Mouse (Mus musculus): ENCODE data around the gene Zwint. TPM values are rescaled to one million over a fixed set of nuclear protein-coding genes. Genes with fewer than 3 reads are reported as not detected.

Gene Zwint
- polyA plus RNA-seq, 1 experiment from 2014 or later: 188 TPM

DNA sequence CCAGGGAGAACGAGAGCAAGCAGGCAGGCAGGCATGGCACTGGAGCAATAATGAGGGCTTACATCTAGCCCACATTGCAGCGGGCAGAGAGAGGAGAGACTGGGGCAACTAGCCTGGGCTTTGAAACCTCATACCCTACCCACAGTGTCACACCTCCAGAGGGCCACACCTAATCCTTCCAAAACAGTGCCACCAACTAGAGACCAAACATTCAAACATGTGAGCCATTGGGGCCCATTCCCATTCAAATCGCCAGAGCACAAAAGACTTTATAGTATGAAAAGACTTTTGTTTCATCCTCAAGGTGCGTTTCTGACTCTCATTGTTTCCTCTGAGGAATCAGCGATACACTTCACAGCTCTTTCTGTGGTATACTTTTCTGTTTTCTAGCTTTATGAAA lies 4.6 kb downstream of the Zwint start:
- H3K27me3 ChIP-seq (ENCODE audit: control insufficient read depth, insufficient read depth, low read length): no peaks in the 10 kb centered on the region
- WGBS: 92% methylated on average over 5 of the region's 5 CpGs
- no peak overlapping the region for H3K4me2 ChIP-seq (ENCODE audit: low read depth, low read length)
- H3K9me3 ChIP-seq (replicated peaks; ENCODE audit: control insufficient read depth, low read length): no peaks in the 10 kb centered on the region
- peaks cover 29% of the 10 kb centered on the region for H3K36me3 ChIP-seq (ENCODE audit: control insufficient read depth, insufficient read depth, low read length)
- H3K27ac ChIP-seq (ENCODE audit: low read length): no peak overlapping the region
- ATAC-seq (ENCODE audit: insufficient read depth, low FRiP score): no peak
- H3K4me1 ChIP-seq (ENCODE audit: control insufficient read depth, insufficient read depth, low read length): peaks cover 12% of the 10 kb centered on the region
- no peak overlapping the region for H3K4me3 ChIP-seq (replicated peaks; ENCODE audit: low read length)
- no peak overlapping the region for H3K9ac ChIP-seq (ENCODE audit: low read length)

DNA sequence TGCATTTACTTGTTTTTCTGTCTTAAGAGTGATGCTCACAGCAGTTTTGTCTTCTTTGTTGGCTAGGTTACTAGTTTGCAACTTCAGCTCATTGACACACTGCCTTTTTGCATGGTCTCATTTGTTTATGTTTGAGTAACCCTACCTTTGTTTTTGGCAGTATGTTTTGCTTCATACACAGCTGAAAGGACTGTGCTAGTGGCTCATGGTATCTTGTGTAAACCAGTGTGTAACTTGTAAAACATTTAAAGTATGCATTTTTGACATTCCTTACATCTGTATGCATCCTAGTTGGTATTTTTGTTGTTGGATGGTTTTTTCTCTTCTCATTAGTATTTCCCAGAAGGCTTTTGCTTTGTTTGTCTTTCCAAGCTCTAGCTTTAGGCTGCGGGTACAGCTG lies 5.7 kb downstream of the Zwint start:
- no peak overlapping the region for H3K4me2 ChIP-seq (ENCODE audit: low read depth, low read length)
- H3K4me1 ChIP-seq (ENCODE audit: control insufficient read depth, insufficient read depth, low read length): peaks cover 8% of the 10 kb centered on the region
- H3K27ac ChIP-seq (ENCODE audit: low read length): no peak overlapping the region
- peaks cover 34% of the 10 kb centered on the region for H3K36me3 ChIP-seq (ENCODE audit: control insufficient read depth, insufficient read depth, low read length)
- ATAC-seq (ENCODE audit: insufficient read depth, low FRiP score): no peak
- H3K9me3 ChIP-seq (replicated peaks; ENCODE audit: control insufficient read depth, low read length): no peaks in the 10 kb centered on the region
- H3K4me3 ChIP-seq (replicated peaks; ENCODE audit: low read length): no peak overlapping the region
- H3K27me3 ChIP-seq (ENCODE audit: control insufficient read depth, insufficient read depth, low read length): no peaks in the 10 kb centered on the region
- no peak overlapping the region for H3K9ac ChIP-seq (ENCODE audit: low read length)
- WGBS: 92% methylated on average over 1 of the region's 1 CpGs

DNA sequence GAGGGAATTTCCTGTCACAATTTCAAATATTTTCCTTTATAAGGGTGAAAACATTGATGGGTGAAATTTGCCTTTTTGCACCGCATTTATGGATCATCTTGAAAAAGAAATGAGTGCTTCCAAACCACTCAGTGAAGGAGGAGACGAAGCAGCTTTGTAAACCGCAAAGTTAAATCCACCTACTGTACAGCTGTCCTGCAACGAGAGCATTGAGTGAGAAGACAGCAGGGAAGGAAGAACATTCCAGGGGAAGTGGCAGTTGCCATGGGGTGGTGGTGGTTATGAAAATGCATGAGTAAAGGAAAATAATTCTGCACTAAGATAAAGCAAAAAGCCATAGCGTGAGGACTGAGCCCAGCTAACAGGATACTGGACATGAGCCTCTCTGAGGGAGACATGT lies 13.2 kb downstream of the Zwint start:
- no peak for ATAC-seq (ENCODE audit: insufficient read depth, low FRiP score)

DNA sequence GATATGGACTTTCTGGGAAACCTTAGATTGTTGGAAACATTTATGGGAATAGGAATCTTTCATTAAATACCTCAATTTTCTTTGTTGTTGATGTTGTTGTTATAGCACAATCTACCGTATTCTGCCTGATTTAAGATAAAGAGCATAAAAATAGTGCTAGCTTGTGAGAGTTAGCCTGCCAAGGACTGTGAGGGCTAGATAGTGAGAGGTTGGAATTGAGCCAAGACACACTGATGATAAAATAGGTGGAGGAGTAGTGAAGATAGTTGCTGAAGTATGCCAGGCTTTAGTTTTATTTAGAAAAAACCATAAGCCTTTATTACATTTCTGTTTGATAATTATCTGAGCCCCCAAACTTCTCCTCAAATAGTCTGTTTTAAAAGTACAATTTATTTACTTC lies 14.4 kb downstream of the Zwint start:
- Histone ChIP-seq H3K27me3 (ENCODE audit: control insufficient read depth, insufficient read depth, low read length) (no peaks in the 10 kb centered on the region), H3K4me2 (ENCODE audit: low read depth, low read length) (no peak overlapping the region), H3K9me3 (replicated peaks; ENCODE audit: control insufficient read depth, low read length) (no peaks in the 10 kb centered on the region), H3K4me1 (ENCODE audit: control insufficient read depth, insufficient read depth, low read length) (no peaks in the 10 kb centered on the region), H3K9ac (ENCODE audit: low read length) (no peak overlapping the region), H3K36me3 (ENCODE audit: control insufficient read depth, insufficient read depth, low read length) (peaks cover 16% of the 10 kb centered on the region), H3K27ac (ENCODE audit: low read length) (no peak overlapping the region), H3K4me3 (replicated peaks; ENCODE audit: low read length) (no peak overlapping the region)
- 62% methylated on average over 1 of the region's 1 CpGs for WGBS
- no peak for ATAC-seq (ENCODE audit: insufficient read depth, low FRiP score)

More for the DNA sequence above, 13.2 kb downstream of the Zwint start:
- 92% methylated on average over 5 of the region's 5 CpGs for WGBS
- H3K4me2 ChIP-seq (ENCODE audit: low read depth, low read length): no peak overlapping the region
- H3K9ac ChIP-seq (ENCODE audit: low read length): no peak overlapping the region
- H3K4me1 ChIP-seq (ENCODE audit: control insufficient read depth, insufficient read depth, low read length): no peaks in the 10 kb centered on the region
- H3K27me3 ChIP-seq (ENCODE audit: control insufficient read depth, insufficient read depth, low read length): no peaks in the 10 kb centered on the region
- H3K36me3 ChIP-seq (ENCODE audit: control insufficient read depth, insufficient read depth, low read length): peaks cover 14% of the 10 kb centered on the region
- H3K27ac ChIP-seq (ENCODE audit: low read length): no peak overlapping the region
- no peak overlapping the region for H3K4me3 ChIP-seq (replicated peaks; ENCODE audit: low read length)
- no peaks in the 10 kb centered on the region for H3K9me3 ChIP-seq (replicated peaks; ENCODE audit: control insufficient read depth, low read length)

DNA sequence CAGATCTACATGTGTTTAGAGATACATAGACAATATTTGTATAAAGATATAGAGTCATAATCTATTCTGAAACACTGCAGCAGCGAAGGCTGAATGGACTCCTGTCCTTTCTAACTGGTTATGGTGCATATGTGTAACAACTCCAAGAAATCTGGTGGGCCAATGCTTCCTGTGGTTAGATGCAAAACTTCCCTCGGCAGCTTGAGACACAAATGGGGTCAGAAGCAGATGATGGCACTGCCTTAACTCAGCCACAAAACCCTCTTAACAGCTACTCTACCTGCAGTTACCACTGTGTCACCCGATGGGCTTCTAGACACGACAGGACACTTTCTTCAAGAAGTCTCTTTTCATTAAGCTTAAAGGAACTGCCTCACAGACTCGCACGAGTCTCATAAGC lies 21.3 kb downstream of the Zwint start:
- H3K9ac ChIP-seq (ENCODE audit: low read length): no peak overlapping the region
- ATAC-seq (ENCODE audit: insufficient read depth, low FRiP score): no peak
- WGBS: 84% methylated on average over 6 of the region's 6 CpGs

DNA sequence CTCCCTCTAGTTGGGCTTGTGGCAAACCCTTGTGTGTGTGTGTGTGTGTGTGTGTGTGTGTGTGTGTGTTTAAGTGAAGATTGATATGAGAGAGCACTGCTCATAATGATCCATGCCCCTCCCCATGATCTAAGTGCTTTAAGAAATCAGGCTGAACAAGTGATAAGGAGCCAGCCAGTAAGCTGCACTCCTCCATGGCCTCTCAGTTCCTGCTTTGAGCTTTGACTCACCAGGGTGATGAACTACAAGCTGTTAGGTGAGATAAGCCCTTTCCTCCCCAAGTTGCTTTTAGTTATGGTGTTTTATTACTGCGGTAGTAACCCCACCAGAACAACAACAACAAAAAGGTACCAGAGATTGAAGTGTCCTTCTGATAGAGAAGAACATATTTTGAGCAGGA lies 21.9 kb downstream of the Zwint start:
- no peak overlapping the region for H3K27ac ChIP-seq (ENCODE audit: low read length)
- no peaks in the 10 kb centered on the region for H3K27me3 ChIP-seq (ENCODE audit: control insufficient read depth, insufficient read depth, low read length)
- no peak overlapping the region for H3K9ac ChIP-seq (ENCODE audit: low read length)
- peaks cover 13% of the 10 kb centered on the region for H3K36me3 ChIP-seq (ENCODE audit: control insufficient read depth, insufficient read depth, low read length)
- H3K4me3 ChIP-seq (replicated peaks; ENCODE audit: low read length): no peak overlapping the region
- WGBS: 74% methylated on average over 1 of the region's 1 CpGs
- no peak overlapping the region for H3K4me2 ChIP-seq (ENCODE audit: low read depth, low read length)
- ATAC-seq (ENCODE audit: insufficient read depth, low FRiP score): no peak
- no peaks in the 10 kb centered on the region for H3K4me1 ChIP-seq (ENCODE audit: control insufficient read depth, insufficient read depth, low read length)
- no peaks in the 10 kb centered on the region for H3K9me3 ChIP-seq (replicated peaks; ENCODE audit: control insufficient read depth, low read length)

More for the DNA sequence above, 21.3 kb downstream of the Zwint start:
- H3K27me3 ChIP-seq (ENCODE audit: control insufficient read depth, insufficient read depth, low read length): no peaks in the 10 kb centered on the region
- no peak overlapping the region for H3K4me2 ChIP-seq (ENCODE audit: low read depth, low read length)
- H3K4me1 ChIP-seq (ENCODE audit: control insufficient read depth, insufficient read depth, low read length): no peaks in the 10 kb centered on the region
- peaks cover 13% of the 10 kb centered on the region for H3K36me3 ChIP-seq (ENCODE audit: control insufficient read depth, insufficient read depth, low read length)
- no peak overlapping the region for H3K4me3 ChIP-seq (replicated peaks; ENCODE audit: low read length)
- H3K9me3 ChIP-seq (replicated peaks; ENCODE audit: control insufficient read depth, low read length): no peaks in the 10 kb centered on the region
- H3K27ac ChIP-seq (ENCODE audit: low read length): no peak overlapping the region

DNA sequence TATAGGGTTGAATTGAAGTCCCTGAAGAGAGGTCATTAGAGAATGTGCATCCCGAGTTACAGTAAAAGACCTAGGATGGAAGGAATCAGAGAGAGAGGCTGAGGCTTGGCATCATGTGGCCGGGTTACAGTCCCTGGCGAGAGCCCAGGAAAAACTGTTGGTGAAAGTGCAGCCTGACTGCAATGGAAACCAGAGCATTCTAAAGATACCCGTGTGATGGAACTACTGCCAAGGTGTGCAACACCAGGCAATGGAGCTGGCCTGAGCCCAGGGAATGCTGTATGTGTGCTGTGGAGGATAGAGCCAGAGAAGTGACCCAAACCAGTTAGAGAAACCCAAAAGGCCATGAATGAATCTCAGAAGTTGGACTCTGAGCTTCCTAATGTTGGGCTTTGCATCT lies 24.4 kb downstream of the Zwint start:
- Histone ChIP-seq H3K4me2 (ENCODE audit: low read depth, low read length) (no peak overlapping the region), H3K9me3 (replicated peaks; ENCODE audit: control insufficient read depth, low read length) (no peaks in the 10 kb centered on the region), H3K27me3 (ENCODE audit: control insufficient read depth, insufficient read depth, low read length) (no peaks in the 10 kb centered on the region), H3K27ac (ENCODE audit: low read length) (no peak overlapping the region), H3K4me3 (replicated peaks; ENCODE audit: low read length) (no peak overlapping the region), H3K9ac (ENCODE audit: low read length) (no peak overlapping the region), H3K4me1 (ENCODE audit: control insufficient read depth, insufficient read depth, low read length) (no peaks in the 10 kb centered on the region), H3K36me3 (ENCODE audit: control insufficient read depth, insufficient read depth, low read length) (peaks cover 6% of the 10 kb centered on the region)
- WGBS: 87% methylated on average over 4 of the region's 4 CpGs
- no peak for ATAC-seq (ENCODE audit: insufficient read depth, low FRiP score)

DNA sequence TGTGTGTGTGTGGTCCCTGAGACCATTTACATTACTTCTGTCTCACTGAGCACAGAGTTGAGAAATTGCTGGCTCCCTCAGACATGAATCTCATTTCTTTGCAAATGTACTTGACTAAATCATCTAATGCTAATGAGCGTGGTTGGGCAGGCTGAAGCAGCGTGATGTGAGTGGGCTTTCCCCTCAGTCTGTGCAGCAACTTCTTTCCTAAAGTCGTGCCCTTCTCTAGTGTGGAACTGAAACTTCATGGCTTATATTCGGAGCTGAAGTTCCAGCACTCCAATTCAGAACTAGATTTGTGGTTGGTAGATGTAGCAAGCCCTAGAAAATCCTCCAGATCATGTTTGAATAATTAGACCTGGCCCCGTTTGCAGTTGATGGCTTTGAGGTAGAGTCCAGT lies 46.4 kb downstream of the Zwint start:
- H3K36me3 ChIP-seq (ENCODE audit: control insufficient read depth, insufficient read depth, low read length): no peaks in the 10 kb centered on the region
- WGBS: 76% methylated on average over 5 of the region's 5 CpGs
- no peaks in the 10 kb centered on the region for H3K27me3 ChIP-seq (ENCODE audit: control insufficient read depth, insufficient read depth, low read length)
- H3K4me3 ChIP-seq (replicated peaks; ENCODE audit: low read length): no peak overlapping the region
- no peaks in the 10 kb centered on the region for H3K9me3 ChIP-seq (replicated peaks; ENCODE audit: control insufficient read depth, low read length)
- no peak overlapping the region for H3K4me2 ChIP-seq (ENCODE audit: low read depth, low read length)
- no peak overlapping the region for H3K9ac ChIP-seq (ENCODE audit: low read length)
- no peak for ATAC-seq (ENCODE audit: insufficient read depth, low FRiP score)
- no peak overlapping the region for H3K27ac ChIP-seq (ENCODE audit: low read length)
- no peaks in the 10 kb centered on the region for H3K4me1 ChIP-seq (ENCODE audit: control insufficient read depth, insufficient read depth, low read length)

DNA sequence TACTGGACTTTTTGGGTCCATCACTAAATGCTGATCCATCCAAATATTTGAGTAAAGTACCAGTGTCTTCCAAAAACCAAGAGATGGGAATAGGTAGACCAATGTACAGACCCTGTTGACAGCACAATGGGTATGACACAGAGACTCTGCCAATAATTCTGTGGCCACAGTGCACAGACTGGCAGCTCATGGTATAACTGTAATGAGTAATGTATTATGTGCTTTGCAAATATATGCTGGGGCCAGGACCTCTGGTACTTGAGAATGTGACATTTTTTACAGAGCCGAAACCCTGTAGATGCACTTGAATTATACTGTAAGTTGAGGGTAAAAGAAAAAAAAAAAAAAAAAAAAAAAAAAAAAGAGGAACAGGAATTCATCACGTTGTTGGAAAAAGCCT lies 59.1 kb downstream of the Zwint start:
- ATAC-seq (ENCODE audit: insufficient read depth, low FRiP score): no peak
- Histone ChIP-seq H3K9ac (ENCODE audit: low read length) (no peak overlapping the region), H3K27ac (ENCODE audit: low read length) (no peak overlapping the region), H3K27me3 (ENCODE audit: control insufficient read depth, insufficient read depth, low read length) (no peaks in the 10 kb centered on the region), H3K9me3 (replicated peaks; ENCODE audit: control insufficient read depth, low read length) (no peaks in the 10 kb centered on the region), H3K4me1 (ENCODE audit: control insufficient read depth, insufficient read depth, low read length) (no peaks in the 10 kb centered on the region), H3K4me3 (replicated peaks; ENCODE audit: low read length) (no peak overlapping the region), H3K4me2 (ENCODE audit: low read depth, low read length) (no peak overlapping the region), H3K36me3 (ENCODE audit: control insufficient read depth, insufficient read depth, low read length) (no peaks in the 10 kb centered on the region)
- WGBS: 49% methylated on average over 2 of the region's 2 CpGs
